In genomic region chr9:21244428-21245112, GRCm38 (mm10) we compare ENCODE assay signal across 8 mouse cellular contexts. TPM values are rescaled to one million over a fixed set of nuclear protein-coding genes. Genes with fewer than 3 reads are reported as not detected.
DNase-seq lines count a peak whose midpoint lies in the region; ATAC-seq lines count a peak whose summit lies in the region.

No protein-coding gene starts in this region.

- H3K27ac ChIP-seq in heart, embryonic 16.5 days (ENCODE audit: low read length), result no peak overlapping the region
- no peak overlapping the region for H3K27ac ChIP-seq in limb, embryonic 15.5 days

- no peak for DNase-seq in frontal cortex, postnatal 14 days (ENCODE audit: low spot score in 2 of 2)
- peak; percentile 47 for DNase-seq in thymus, postnatal 4 days
- DNase-seq in thymus, adult 18-20 months, result no peak
- peak; percentile 50 for DNase-seq in retina, embryonic 14.5 days (ENCODE audit: low spot score)
- DNase-seq in thymus, postnatal 14 days, result no peak

- peak overlapping the region; percentile 63 for H3K9ac ChIP-seq in heart, embryonic 16.5 days (ENCODE audit: low read length)
- H3K9ac ChIP-seq in limb, embryonic 15.5 days, result peak overlapping the region; percentile 26; the same call in 1 of the 2 replicates

- H3K4me1 ChIP-seq in heart, embryonic 16.5 days (ENCODE audit: control insufficient read depth, insufficient read depth, low read length), result peaks cover 20% of the 10 kb centered on the region
- peaks cover 26% of the 10 kb centered on the region for H3K4me1 ChIP-seq in limb, embryonic 15.5 days

- WGBS in heart, embryonic 16.5 days, result under 1% methylated on average over 72 of the region's 72 CpGs
- under 1% methylated on average over 72 of the region's 72 CpGs for WGBS in limb, embryonic 15.5 days

- peak overlapping the region; percentile 60 for H3K4me3 ChIP-seq in heart, embryonic 16.5 days (ENCODE audit: low read length)
- H3K4me3 ChIP-seq in limb, embryonic 15.5 days, result peak overlapping the region; percentile 47

- peak; percentile 39 for ATAC-seq in frontal cortex, adult (ENCODE audit: low TSS enrichment)
- ATAC-seq in heart, embryonic 16.5 days (replicated peaks; ENCODE audit: extremely low read depth, insufficient read depth, low FRiP score), result peak; percentile 17; the same call in 1 of the 2 replicates
- ATAC-seq in limb, embryonic 15.5 days (ENCODE audit: insufficient number of reproducible peaks, low FRiP score, low TSS enrichment, low read depth), result peak; percentile 25; the same call in 1 of the 2 replicates

- no peaks in the 10 kb centered on the region for H3K36me3 ChIP-seq in heart, embryonic 16.5 days (ENCODE audit: control insufficient read depth, insufficient read depth)
- no peaks in the 10 kb centered on the region for H3K36me3 ChIP-seq in limb, embryonic 15.5 days

- peaks cover 65% of the 10 kb centered on the region for H3K27me3 ChIP-seq in heart, embryonic 16.5 days (ENCODE audit: control insufficient read depth, insufficient read depth, low read length)
- peaks cover 77% of the 10 kb centered on the region for H3K27me3 ChIP-seq in limb, embryonic 15.5 days

- H3K4me2 ChIP-seq in heart, embryonic 16.5 days (ENCODE audit: low read depth, low read length), result peak overlapping the region; percentile 92
- H3K4me2 ChIP-seq in limb, embryonic 15.5 days, result peak overlapping the region; percentile 96

- 0 out of 2 replicates have a peak, but pooled peaks cover 2% of the 10 kb centered on the region for H3K9me3 ChIP-seq in heart, embryonic 16.5 days (replicated peaks; ENCODE audit: control insufficient read depth, low read length)
- H3K9me3 ChIP-seq in limb, embryonic 15.5 days, result no peaks in the 10 kb centered on the region

RNA-seq across cellular contexts. Expression of gene S1pr5, which starts 3.7 kb away (rescaled TPM):
- 0.09 and 0.16 TPM in 2 replicates for polyA plus RNA-seq in heart, embryonic 16.5 days (2015; fragmentation: Nextera tagmentation; extraction: Ambion mirVana)
- 6.2 and 6.3 TPM in 2 replicates for polyA plus RNA-seq in limb, embryonic 15.5 days (2015; fragmentation: Nextera tagmentation; extraction: Ambion mirVana)

RNA-seq across cellular contexts. Expression of gene Keap1, which starts 5.4 kb away (rescaled TPM):
- 51.5 and 54.6 TPM in 2 replicates for polyA plus RNA-seq in heart, embryonic 16.5 days (2015; fragmentation: Nextera tagmentation; extraction: Ambion mirVana)
- polyA plus RNA-seq in limb, embryonic 15.5 days (2015; fragmentation: Nextera tagmentation; extraction: Ambion mirVana), result 77.7 and 78.6 TPM in 2 replicates

RNA-seq across cellular contexts. Expression of gene Atg4d, which starts 20.5 kb away (rescaled TPM):
- 58.8 and 63.9 TPM in 2 replicates for polyA plus RNA-seq in heart, embryonic 16.5 days (2015; fragmentation: Nextera tagmentation; extraction: Ambion mirVana)
- polyA plus RNA-seq in limb, embryonic 15.5 days (2015; fragmentation: Nextera tagmentation; extraction: Ambion mirVana), result 40.8 and 44.2 TPM in 2 replicates

RNA-seq across cellular contexts. Expression of gene Kri1, which starts 43.2 kb away (rescaled TPM):
- 10.5 and 13.2 TPM in 2 replicates for polyA plus RNA-seq in heart, embryonic 16.5 days (2015; fragmentation: Nextera tagmentation; extraction: Ambion mirVana)
- 13.1 and 18.4 TPM in 2 replicates for polyA plus RNA-seq in limb, embryonic 15.5 days (2015; fragmentation: Nextera tagmentation; extraction: Ambion mirVana)

RNA-seq across cellular contexts. Expression of gene Cdkn2d, which starts 46.6 kb away (rescaled TPM):
- polyA plus RNA-seq in heart, embryonic 16.5 days (2015; fragmentation: Nextera tagmentation; extraction: Ambion mirVana), result 105 and 110 TPM in 2 replicates
- 55.3 and 60.1 TPM in 2 replicates for polyA plus RNA-seq in limb, embryonic 15.5 days (2015; fragmentation: Nextera tagmentation; extraction: Ambion mirVana)

Comparison
In these comparisons a context has a peak if more than half of its experiments do, and no peak if none do; other contexts are left out.
1. DNase-seq: peak in thymus, postnatal 4 days (single experiment) and retina, embryonic 14.5 days (single experiment); none in frontal cortex, postnatal 14 days (0 of 2), thymus, adult 18-20 months (0 of 2) and thymus, postnatal 14 days (single experiment).
2. Peak in every context shown above with its lines, with median percentiles within 50 percentile points of each other: ATAC-seq.